Mouse (Mus musculus) CH12F3 (cell line): ENCODE measurements around the gene Smim8.
"Not testable (repeated sequence)": the region's sequence is repeated elsewhere in the genome, so short reads cannot be mapped to it uniquely, and the experiment has no call there.

Experiments
- in situ Hi-C: fragments of 300-500 bp; cut with MboI; formaldehyde crosslinking; loops from 2 replicates; pipeline ENCODE4 v1.14.3; 2020; ENCODE audit warnings: low sequenced_read_pairs

Smim8 gene

GRCm38 (mm10) chr4:34777677-34778527, at the start of gene Smim8:
Gene Smim8, minus strand, starts transcription at chr4:34778423.
- in situ Hi-C loops, result no loop called here

DNA sequence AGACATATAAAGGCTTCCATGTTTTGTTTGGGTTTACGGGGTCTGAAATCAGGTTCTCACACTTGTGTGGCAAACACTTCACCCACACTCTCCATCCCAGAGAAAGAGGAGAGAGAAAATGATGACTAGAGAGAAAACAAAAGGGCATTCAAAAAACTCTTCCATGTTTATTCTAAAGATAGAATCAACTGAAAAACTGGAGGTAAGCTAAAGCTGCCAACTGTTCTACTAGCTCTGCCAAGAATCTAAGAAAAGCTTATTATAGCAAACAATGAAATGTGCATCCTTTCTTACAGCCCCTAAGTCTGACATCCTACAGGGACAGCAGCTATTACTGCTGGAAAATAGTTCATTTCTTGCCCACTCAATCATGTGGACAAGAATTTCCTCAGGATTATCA, 45.7 kb upstream of the Smim8 start:
- in situ Hi-C loops, result no loop called here

GRCm38 (mm10) chr4:34819904-34820303, 41.7 kb upstream of the Smim8 start:
- in situ Hi-C loops, result no loop called here

DNA sequence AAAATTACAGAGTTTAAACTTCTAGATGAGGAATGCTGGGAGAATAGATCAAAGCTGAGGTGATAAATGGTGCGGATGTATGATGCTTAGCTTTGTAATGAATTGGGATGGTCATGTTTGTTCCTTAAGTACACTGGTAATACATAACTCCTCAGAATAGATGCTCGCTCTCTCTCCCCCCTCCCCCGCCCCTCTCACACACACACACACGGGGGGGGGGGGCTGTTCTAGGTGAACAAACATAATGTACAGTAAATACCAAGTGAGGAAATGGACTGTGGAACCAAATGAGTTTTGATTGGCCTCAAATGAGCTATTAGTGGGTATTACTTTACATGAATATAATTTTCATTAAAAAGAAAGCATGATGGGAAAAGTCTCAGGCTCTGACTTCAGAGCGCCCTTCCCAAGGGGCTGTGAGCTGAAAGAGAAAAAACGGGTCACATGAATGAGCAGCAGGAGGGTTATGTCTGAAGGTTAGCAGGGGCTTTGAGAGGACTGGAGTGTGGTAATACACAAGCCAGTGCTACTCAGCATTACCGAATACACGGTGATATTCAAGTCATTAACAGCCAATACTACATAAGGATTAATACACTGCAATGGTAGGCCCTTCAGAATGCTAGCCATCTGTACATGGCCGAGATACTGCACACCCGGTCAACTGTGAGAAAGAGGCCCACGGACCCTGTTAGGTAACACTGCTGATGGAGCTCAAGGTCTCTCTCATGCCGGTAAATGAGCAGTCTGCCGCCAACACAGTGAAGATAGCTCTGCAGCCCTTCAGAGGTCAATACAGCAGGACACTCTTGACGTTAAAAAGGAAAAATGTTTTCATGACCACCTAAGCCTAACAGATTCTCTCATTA, 23.2 kb upstream of the Smim8 start:
- in situ Hi-C loops, result no loop called here

GRCm38 (mm10) chr4:34798005-34798404, 19.8 kb upstream of the Smim8 start:
- in situ Hi-C loops, result no loop called here

GRCm38 (mm10) chr4:34797294-34797983, 19.2 kb upstream of the Smim8 start:
- in situ Hi-C loops, result no loop called here

DNA sequence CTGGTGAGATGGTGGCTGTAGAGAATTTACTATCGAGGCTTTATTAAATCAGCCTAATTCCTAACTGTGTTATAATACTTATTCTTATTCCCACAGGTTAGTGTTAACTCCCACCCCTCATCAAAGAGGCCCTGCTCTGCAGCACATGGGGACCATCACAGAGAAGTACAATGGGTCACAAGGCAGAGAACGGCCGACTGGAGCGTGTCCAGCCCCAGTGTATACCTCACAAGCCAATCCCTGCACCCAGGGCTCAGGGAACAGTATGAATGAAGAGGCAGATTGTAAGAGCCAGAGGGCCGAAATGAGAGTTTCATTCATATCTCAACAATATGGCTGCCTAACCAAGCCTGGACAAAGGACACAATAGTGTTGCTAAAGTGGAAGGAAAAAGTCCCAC, 18.1 kb upstream of the Smim8 start:
- in situ Hi-C loops, result no loop called here

DNA sequence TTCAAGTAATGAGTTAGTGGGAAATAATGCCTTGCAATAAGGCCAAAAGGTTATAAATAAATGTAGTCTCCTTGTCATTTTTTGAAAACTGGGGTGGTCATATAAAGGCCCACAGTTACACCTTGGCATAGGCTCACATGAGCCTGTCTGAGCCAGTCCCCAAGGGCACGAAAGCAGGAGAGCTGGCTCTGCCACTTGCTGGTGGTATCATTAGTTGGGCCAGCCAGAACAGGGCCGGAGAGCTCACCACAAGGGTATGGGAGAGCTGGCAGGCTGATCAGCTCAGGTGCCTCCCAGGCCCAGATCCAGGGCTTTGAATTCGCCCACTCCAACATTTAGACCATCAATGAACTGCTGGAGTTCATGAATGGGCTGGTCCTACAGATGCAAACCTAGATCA, 8.3 kb upstream of the Smim8 start:
- in situ Hi-C loops, result no loop called here

DNA sequence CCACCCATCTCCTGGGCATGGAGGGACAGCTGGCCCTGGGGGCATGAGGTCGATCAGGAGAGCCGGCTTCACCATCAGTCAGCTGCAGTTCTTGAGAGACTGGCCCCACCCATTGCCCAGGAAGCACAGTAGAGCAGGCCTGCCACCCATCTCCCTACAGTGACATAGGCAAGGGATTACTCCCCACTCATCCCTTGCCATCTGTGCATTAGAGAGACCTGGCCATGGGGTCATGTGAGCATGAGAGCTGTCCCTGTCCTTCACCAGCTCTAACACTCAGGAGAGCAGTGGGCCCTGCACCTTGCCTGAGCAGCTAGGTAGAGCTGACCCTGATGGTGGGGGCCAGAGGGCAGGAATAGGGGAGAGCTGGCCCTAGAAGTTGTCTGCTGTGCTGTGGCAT, 7.4 kb upstream of the Smim8 start:
- in situ Hi-C loops, result no loop called here

GRCm38 (mm10) chr4:34784865-34785264, 6.6 kb upstream of the Smim8 start:
- in situ Hi-C loops, result no loop called here

DNA sequence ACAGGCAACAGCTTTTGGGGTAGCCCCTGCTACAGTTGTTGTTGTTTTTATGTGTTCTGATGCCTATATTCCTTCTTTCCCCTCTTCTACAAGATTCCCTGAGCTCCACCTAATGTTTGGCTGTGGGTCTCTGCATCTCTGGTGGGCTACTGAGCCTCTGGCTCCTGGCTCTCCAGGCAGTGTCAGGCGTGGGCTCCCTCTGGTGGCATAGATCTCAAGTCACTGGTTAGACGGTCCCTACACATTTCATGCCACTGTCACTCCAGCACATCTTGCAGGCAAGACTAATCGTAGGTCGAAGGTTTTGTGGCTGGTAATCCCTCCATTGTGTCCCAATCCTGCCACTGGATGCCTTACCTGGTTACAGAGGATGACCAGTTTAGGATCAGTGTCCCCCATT, 4.5 kb upstream of the Smim8 start:
- in situ Hi-C loops, result no loop called here

GRCm38 (mm10) chr4:34771652-34772371, 6.4 kb downstream of the Smim8 start:
- in situ Hi-C loops, result no loop called here

DNA sequence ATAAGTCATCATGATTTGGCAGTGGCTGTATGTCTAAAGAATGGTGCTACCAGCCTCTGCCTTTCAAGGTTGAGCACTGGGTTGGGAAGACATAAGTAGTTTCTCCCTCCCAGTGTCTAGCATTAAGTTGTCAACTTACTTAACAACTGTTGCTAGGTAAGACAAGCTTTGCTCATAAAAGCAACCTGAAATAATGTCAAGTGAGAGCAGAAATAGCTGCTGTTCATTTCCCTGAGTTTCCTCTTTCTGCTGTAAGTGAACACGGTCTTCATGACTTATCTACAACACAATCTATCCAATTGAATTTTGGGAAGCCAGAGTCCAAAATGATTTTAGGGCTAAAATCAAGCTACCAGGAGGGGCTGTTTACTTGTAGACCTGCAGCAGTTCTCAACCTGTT, 22.1 kb downstream of the Smim8 start, which contains the start of gene Gm136:
Gene Gm136, minus strand, starts transcription at position 101 of the 400 bp plus-strand sequence.
- in situ Hi-C loops, result no loop called here

GRCm38 (mm10) chr4:34749236-34749635, 29.0 kb downstream of the Smim8 start:
- in situ Hi-C loops, result no loop called here

DNA sequence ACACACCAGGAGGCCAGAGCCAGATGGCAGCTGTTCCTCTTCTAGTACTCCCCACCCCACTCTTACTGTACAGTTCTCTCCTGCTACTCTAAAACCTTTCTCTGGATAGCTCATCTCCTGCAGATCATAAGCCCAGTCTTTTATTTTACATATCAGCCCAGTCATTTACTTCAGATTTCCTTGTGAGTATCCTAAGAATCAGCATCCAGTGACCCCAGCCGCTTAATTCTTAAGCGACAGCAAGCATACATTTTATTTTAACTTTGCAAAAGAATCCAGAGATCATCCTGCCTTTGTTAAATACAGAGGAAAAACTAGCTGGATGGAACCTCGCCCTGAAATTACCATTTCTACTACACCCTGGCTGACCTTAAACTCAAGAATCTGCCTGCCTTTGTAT, 43.8 kb downstream of the Smim8 start:
- in situ Hi-C loops, result no loop called here

- in situ Hi-C loops, result not testable (repeated sequence)
Measured at GRCm38 (mm10) chr4:34733415-34733814, 44.8 kb downstream of the Smim8 start.

DNA sequence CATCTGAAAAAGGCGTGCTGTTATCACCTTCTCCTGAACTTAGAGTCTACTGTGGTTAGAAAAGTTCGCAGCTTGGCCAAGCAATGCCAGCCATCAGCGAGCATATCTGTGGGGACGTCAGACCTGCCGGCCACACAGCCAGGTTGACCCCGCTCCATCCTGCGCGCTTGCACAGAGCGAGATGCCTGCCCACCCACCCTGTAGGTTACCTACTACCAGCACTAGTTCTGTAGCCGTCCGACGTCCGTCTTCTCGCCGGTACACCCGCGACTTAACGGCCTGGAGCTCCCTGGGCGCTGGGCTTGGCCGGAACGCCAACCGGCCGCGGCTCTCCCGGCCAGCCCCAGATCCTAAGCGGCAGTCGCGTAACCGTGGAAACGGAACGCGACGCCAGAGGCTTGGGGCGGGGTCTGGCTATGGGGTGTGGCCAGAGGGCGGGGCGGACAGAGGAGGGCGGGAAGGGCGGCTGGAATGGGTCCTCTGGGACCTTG, 48.3 kb downstream of the Smim8 start, which contains the start of gene Cfap206:
Gene Cfap206, minus strand, starts transcription at position 356 of the 491 bp plus-strand sequence.
- in situ Hi-C loops, result no loop called here

GRCm38 (mm10) chr4:34725710-34726109, 52.5 kb downstream of the Smim8 start:
- in situ Hi-C loops, result not testable (repeated sequence)

DNA sequence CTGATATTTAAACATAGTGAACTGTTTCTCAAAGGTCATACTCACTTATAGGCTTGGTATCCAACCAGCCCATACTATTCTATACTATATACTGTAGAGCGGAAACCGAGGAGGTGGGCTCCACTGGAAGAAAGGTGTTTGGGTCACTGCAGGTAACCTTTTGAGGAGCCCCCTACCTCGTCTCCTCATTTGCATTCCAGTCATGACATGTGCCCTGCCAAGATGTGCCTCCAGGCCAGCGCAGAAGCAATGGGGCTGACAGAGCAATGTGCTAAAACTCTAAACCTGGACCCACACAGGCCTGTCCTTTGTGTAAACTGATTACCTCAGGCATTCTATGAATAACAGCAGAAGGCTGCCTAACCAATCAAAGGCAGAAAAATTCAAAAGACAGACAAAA, 53.9 kb downstream of the Smim8 start:
- in situ Hi-C loops, result no loop called here

GRCm38 (mm10) chr4:34723186-34723585, 55.0 kb downstream of the Smim8 start:
- in situ Hi-C loops, result no loop called here
